8 mouse cellular contexts compared by ENCODE assay signal in the genomic region with DNA sequence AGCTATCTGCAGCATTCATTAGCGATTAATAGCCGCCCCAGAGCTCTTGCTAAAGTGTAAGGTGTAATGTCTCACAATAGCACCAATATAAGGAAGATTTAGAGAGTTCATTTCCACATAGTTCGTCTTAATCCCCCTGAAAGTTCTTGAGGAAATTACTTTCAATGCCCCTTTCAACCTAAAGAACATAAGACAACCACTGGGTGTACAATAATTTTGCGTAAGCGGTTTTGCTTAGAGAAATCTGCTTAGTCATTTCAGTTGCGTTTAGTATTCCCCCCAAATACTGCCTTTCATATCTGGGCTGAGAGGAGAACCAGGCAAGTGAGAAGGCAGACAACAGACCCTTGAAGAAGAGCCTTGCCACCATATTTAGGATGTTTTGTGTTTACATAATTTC. TPM values are rescaled to one million over a fixed set of nuclear protein-coding genes. Genes with fewer than 3 reads are reported as not detected.
DNase-seq lines count a peak whose midpoint lies in the region; ATAC-seq and TF ChIP-seq lines count a peak whose summit lies in the region.

No protein-coding gene starts in this region.

- H3K4me2 ChIP-seq in heart, embryonic 16.5 days (ENCODE audit: low read depth, low read length) = peak overlapping the region; percentile 84
- peak overlapping the region; percentile 70 for H3K4me2 ChIP-seq in midbrain, embryonic 12.5 days (replicated peaks)

- no peaks in the 10 kb centered on the region for H3K9me3 ChIP-seq in heart, embryonic 16.5 days (replicated peaks; ENCODE audit: control insufficient read depth, low read length)
- no peaks in the 10 kb centered on the region for H3K9me3 ChIP-seq in MEL (replicated peaks; ENCODE audit: insufficient read depth, low read length)
- no peaks in the 10 kb centered on the region for H3K9me3 ChIP-seq in midbrain, embryonic 12.5 days

- no peaks in the 10 kb centered on the region for H3K27me3 ChIP-seq in heart, embryonic 16.5 days (ENCODE audit: control insufficient read depth, insufficient read depth, low read length)
- no peaks in the 10 kb centered on the region for H3K27me3 ChIP-seq in MEL (ENCODE audit: control insufficient read depth in 1 of 2, insufficient read depth in 2 of 2, low read length in 2 of 2)
- no peaks in the 10 kb centered on the region for H3K27me3 ChIP-seq in midbrain, embryonic 12.5 days

- peak; percentile 73 to 75 for TF ChIP-seq EP300 in MEL (IDR thresholded peaks at IDR 0.05; ENCODE audit: low read depth in 1 of 2, low read length in 2 of 2)

- H3K4me3 ChIP-seq in heart, embryonic 16.5 days (ENCODE audit: low read length) = peak overlapping the region; percentile 89
- peak overlapping the region; percentile 65 to 80 for H3K4me3 ChIP-seq in MEL (ENCODE audit: control insufficient read depth in 1 of 2, insufficient read depth in 1 of 2, low read depth in 2 of 2, low read length in 2 of 2)
- H3K4me3 ChIP-seq in midbrain, embryonic 12.5 days = peak overlapping the region; percentile 97

- intact Hi-C loops in heart, postnatal 14 days (cut with DNase I) = loop anchor here (5.0 kb wide), 2 partner anchors 36 to 49 kb away; partner anchors contain the start of gene Dhx40

- H3K36me3 ChIP-seq in heart, embryonic 16.5 days (ENCODE audit: control insufficient read depth, insufficient read depth) = no peaks in the 10 kb centered on the region
- peaks cover 7 to 46% of the 10 kb centered on the region in 2 experiments for H3K36me3 ChIP-seq in MEL (ENCODE audit: control insufficient read depth in 1 of 2, insufficient read depth in 2 of 2, low read length in 2 of 2)
- no peaks in the 10 kb centered on the region for H3K36me3 ChIP-seq in midbrain, embryonic 12.5 days

- H3K27ac ChIP-seq in heart, embryonic 16.5 days (ENCODE audit: low read length) = peak overlapping the region; percentile 98
- peak overlapping the region; percentile 99 for H3K27ac ChIP-seq in MEL (ENCODE audit: control insufficient read depth, low read depth, low read length)
- peak overlapping the region; percentile 94 for H3K27ac ChIP-seq in midbrain, embryonic 12.5 days (replicated peaks)

- 34% methylated on average over 6 of the region's 6 CpGs for WGBS in heart, embryonic 16.5 days
- WGBS in midbrain, embryonic 12.5 days = 36% methylated on average over 6 of the region's 6 CpGs

- ATAC-seq in heart, embryonic 16.5 days (replicated peaks; ENCODE audit: extremely low read depth, insufficient read depth, low FRiP score) = no peak
- 0 out of 2 replicates have a peak, but pooled peaks have one; percentile 3 for ATAC-seq in granulocyte monocyte progenitor cell, adult 5-6 weeks (replicated peaks; ENCODE audit: poor library complexity, severe bottlenecking)
- ATAC-seq in midbrain, embryonic 12.5 days (ENCODE audit: low FRiP score, low read depth) = no peak

- no peak for TF ChIP-seq RAD21 in MEL (IDR thresholded peaks at IDR 0.05; ENCODE audit: low read depth, low read length)

- TF ChIP-seq CTCF in MEL (IDR thresholded peaks at IDR 0.05 in 2 of 3, conservative IDR thresholded peaks at IDR 0.05 in 1 of 3; ENCODE audit: control insufficient read depth in 1 of 3, insufficient read depth in 1 of 3, low read depth in 2 of 3, low read length in 3 of 3, poor library complexity in 1 of 3, severe bottlenecking in 1 of 3) = no peak

- H3K4me1 ChIP-seq in heart, embryonic 16.5 days (ENCODE audit: control insufficient read depth, insufficient read depth, low read length) = peaks cover 19% of the 10 kb centered on the region
- peaks cover 23 to 28% of the 10 kb centered on the region in 2 experiments for H3K4me1 ChIP-seq in MEL (ENCODE audit: control insufficient read depth in 1 of 2, insufficient read depth in 2 of 2, low read length in 2 of 2)
- H3K4me1 ChIP-seq in midbrain, embryonic 12.5 days = peaks cover 26% of the 10 kb centered on the region

- TF ChIP-seq POLR2A in MEL (IDR thresholded peaks at IDR 0.05; ENCODE audit: control insufficient read depth in 1 of 2, insufficient read depth in 1 of 2, low read depth in 1 of 2, low read length in 2 of 2, poor library complexity in 1 of 2) = peak in 1 of 2 experiments; percentile 31; a peak in 1 of 4 replicates

- peak overlapping the region; percentile 97 for H3K9ac ChIP-seq in heart, embryonic 16.5 days (ENCODE audit: low read length)
- H3K9ac ChIP-seq in MEL (ENCODE audit: control insufficient read depth, low read depth, low read length, poor library complexity, severe bottlenecking) = peak overlapping the region; percentile 88
- H3K9ac ChIP-seq in midbrain, embryonic 12.5 days (replicated peaks) = peak overlapping the region; percentile 96

- H3K79me2 ChIP-seq in MEL (ENCODE audit: control insufficient read depth, insufficient read depth, low read length, poor library complexity) = peaks cover 37% of the 10 kb centered on the region

- no peak for DNase-seq in heart, postnatal 14 days
- DNase-seq in MEL (ENCODE audit: low read depth, low spot score) = peak; percentile 93
- DNase-seq in adrenal gland, postnatal 10 days = no peak
- DNase-seq in kidney, postnatal 10 days = no peak
- no peak for DNase-seq in layer of hippocampus, postnatal 10 days (ENCODE audit: low spot score in 2 of 2)

TF ChIP-seq in MEL, 35 proteins besides CTCF, POLR2A, EP300 and RAD21:
- TF ChIP-seq MXI1 (IDR thresholded peaks at IDR 0.05; ENCODE audit: low read depth, low read length) = peak; percentile 39; the same call in 1 of the 2 replicates
- peak; percentile 4; the same call in 1 of the 2 replicates for TF ChIP-seq POLR2AphosphoS5 (IDR thresholded peaks at IDR 0.05; ENCODE audit: borderline replicate concordance, low read depth, low read length)
- peak; percentile 46; the same call in 1 of the 2 replicates for TF ChIP-seq BHLHE40 (IDR thresholded peaks at IDR 0.05; ENCODE audit: borderline replicate concordance, low read depth, low read length)
- peak; percentile 93 for TF ChIP-seq MAFK (IDR thresholded peaks at IDR 0.05; ENCODE audit: borderline replicate concordance, low read depth, low read length)
- peak; percentile 88; the same call in 1 of the 2 replicates for TF ChIP-seq CHD1 (IDR thresholded peaks at IDR 0.05; ENCODE audit: low read depth, low read length)
- TF ChIP-seq GABPA (IDR thresholded peaks at IDR 0.05; ENCODE audit: low read depth, low read length) = peak; percentile 94
- peak; percentile 36 for TF ChIP-seq NELFE (IDR thresholded peaks at IDR 0.05; ENCODE audit: low read depth, low read length)
- TF ChIP-seq USF2 (IDR thresholded peaks at IDR 0.05; ENCODE audit: borderline replicate concordance in 1 of 2, insufficient read depth in 1 of 2, low read depth in 1 of 2, low read length in 2 of 2) = no peak
- TF ChIP-seq TCF12 (IDR thresholded peaks at IDR 0.05; ENCODE audit: low read depth, low read length) = peak; percentile 36; the same call in 1 of the 2 replicates
- no peak for TF ChIP-seq TAL1 (IDR thresholded peaks at IDR 0.05; ENCODE audit: low read length)
- TF ChIP-seq HCFC1 (IDR thresholded peaks at IDR 0.05; ENCODE audit: low read depth, low read length) = peak; percentile 35
- TF ChIP-seq ZMIZ1 (IDR thresholded peaks at IDR 0.05; ENCODE audit: low read depth, low read length) = peak; percentile 77; the same call in 1 of the 2 replicates
- TF ChIP-seq ETS1 (IDR thresholded peaks at IDR 0.05; ENCODE audit: low read depth, low read length) = peak; percentile 76; the same call in 1 of the 2 replicates
- peak; percentile 71 for TF ChIP-seq SIN3A (IDR thresholded peaks at IDR 0.05; ENCODE audit: low read length)
- peak; percentile 58; the same call in 1 of the 2 replicates for TF ChIP-seq MYB (IDR thresholded peaks at IDR 0.05; ENCODE audit: low read depth, low read length)
- peak; percentile 75 for TF ChIP-seq POLR2AphosphoS2 (IDR thresholded peaks at IDR 0.05; ENCODE audit: low read length)
- TF ChIP-seq TBP (IDR thresholded peaks at IDR 0.05; ENCODE audit: low read depth, low read length) = peak; percentile 85
- no peak for TF ChIP-seq MEF2A (IDR thresholded peaks at IDR 0.05; ENCODE audit: extremely low read depth, insufficient replicate concordance, low read depth, low read length, poor library complexity, severe bottlenecking)
- no peak for TF ChIP-seq E2F4 (IDR thresholded peaks at IDR 0.05; ENCODE audit: borderline replicate concordance, low read depth, low read length)
TF ChIP-seq in MEL: peak in this region for 15.

RNA-seq across cellular contexts. Expression of gene Cltc, which starts 1.2 kb away (rescaled TPM):
- 119 and 127 TPM in 2 replicates for polyA plus RNA-seq in heart, embryonic 16.5 days (2015; fragmentation: Nextera tagmentation; extraction: Ambion mirVana)
- 100 to 1,000 TPM; 159 to 171 TPM for total RNA-seq in heart, postnatal 14 days (2021)
- total RNA-seq in MEL (2012; rRNA removed) = 205 and 269 TPM in 2 replicates
- polyA plus RNA-seq in MEL (2012; ENCODE audit: insufficient read depth in 1 of 2, insufficient read length in 2 of 2, low read depth in 1 of 2, low replicate concordance in 2 of 2, missing spikeins in 1 of 2) = 100 to 1,000 TPM; 149 to 300 TPM
- total RNA-seq in granulocyte monocyte progenitor cell, adult 5-6 weeks (2014; fragmentation: Nextera tagmentation) = 127 and 155 TPM in 2 replicates
- 129 and 145 TPM in 2 replicates for total RNA-seq in granulocyte monocyte progenitor cell, adult 5-6 weeks (2017)
- 165 and 169 TPM in 2 replicates for polyA plus RNA-seq in midbrain, embryonic 12.5 days (2016; fragmentation: Nextera tagmentation; extraction: Ambion mirVana)
- total RNA-seq in adrenal gland, postnatal 10 days (2021) = 100 to 1,000 TPM; 204 to 229 TPM
- 100 to 1,000 TPM; 465 to 466 TPM for total RNA-seq in layer of hippocampus, postnatal 10 days (2021)

RNA-seq across cellular contexts. Expression of gene Dhx40, which starts 49.0 kb away (rescaled TPM):
- 14.9 and 16.1 TPM in 2 replicates for polyA plus RNA-seq in heart, embryonic 16.5 days (2015; fragmentation: Nextera tagmentation; extraction: Ambion mirVana)
- 10 to 100 TPM; 15.1 to 18.0 TPM for total RNA-seq in heart, postnatal 14 days (2021)
- total RNA-seq in MEL (2012; rRNA removed) = 15.5 and 16.1 TPM in 2 replicates
- 10 to 100 TPM in 1 of 2 experiments, not detected in 1; 10.1 TPM for polyA plus RNA-seq in MEL (2012; ENCODE audit: insufficient read depth in 1 of 2, insufficient read length in 2 of 2, low read depth in 1 of 2, low replicate concordance in 2 of 2, missing spikeins in 1 of 2)
- 16.3 and 19.3 TPM in 2 replicates for total RNA-seq in granulocyte monocyte progenitor cell, adult 5-6 weeks (2014; fragmentation: Nextera tagmentation)
- 31.7 and 31.9 TPM in 2 replicates for total RNA-seq in granulocyte monocyte progenitor cell, adult 5-6 weeks (2017)
- polyA plus RNA-seq in midbrain, embryonic 12.5 days (2016; fragmentation: Nextera tagmentation; extraction: Ambion mirVana) = 45.7 and 46.5 TPM in 2 replicates
- total RNA-seq in adrenal gland, postnatal 10 days (2021) = 10 to 100 TPM; 28.8 to 33.4 TPM
- total RNA-seq in layer of hippocampus, postnatal 10 days (2021) = 10 to 100 TPM; 21.6 to 24.6 TPM
